Mouse (Mus musculus) MEL-GATA-1-ER (cell line): ENCODE measurements around the gene Nwd1.
"Not testable (repeated sequence)": the region's sequence is repeated elsewhere in the genome, so short reads cannot be mapped to it uniquely, and the experiment has no call there.

Source experiments
- DNase-seq: peaks from one replicate; pipeline ENCODE4 v3.0.0-alpha.2; 2012; ENCODE audit warnings: low read depth; ENCODE audit errors: extremely low read depth

Nwd1 gene

DNA sequence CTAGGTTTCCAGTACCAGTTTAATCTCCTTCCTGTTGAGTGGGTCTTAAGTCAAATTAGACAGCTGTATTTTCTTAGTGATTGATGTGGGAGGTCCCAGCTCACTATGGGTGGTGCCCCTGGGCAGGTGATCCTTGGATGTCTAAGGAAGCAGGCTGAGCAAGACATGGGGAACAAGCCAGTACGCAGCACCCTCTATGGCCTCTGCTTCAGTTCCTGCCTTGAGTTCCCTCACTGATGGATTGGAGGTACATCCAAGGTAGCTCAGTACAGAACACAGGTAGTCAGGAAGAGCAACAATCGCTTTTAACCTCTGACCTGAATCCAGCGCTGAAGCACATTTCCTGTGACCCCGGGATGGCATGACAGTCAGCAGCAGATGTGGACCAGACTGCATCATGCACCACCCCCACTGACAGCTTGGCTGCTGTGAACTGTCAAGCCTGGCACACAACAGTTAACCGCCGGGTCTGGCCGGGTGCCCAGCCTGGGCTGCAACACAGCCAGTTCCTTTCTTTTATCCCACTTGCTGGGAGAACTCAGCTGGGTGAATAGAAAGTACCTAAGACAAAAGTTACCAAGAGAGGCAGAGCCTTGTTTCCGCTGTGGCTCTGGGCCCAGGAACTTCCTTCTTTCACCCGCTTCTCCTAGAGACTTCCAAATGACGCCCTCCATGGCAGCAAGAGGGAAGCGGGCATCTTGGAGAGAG is at the start of gene Nwd1:
Gene Nwd1 (plus strand): TSS at position 652 of the 708 bp plus-strand sequence.
- peak; percentile 66 for DNase-seq

DNA sequence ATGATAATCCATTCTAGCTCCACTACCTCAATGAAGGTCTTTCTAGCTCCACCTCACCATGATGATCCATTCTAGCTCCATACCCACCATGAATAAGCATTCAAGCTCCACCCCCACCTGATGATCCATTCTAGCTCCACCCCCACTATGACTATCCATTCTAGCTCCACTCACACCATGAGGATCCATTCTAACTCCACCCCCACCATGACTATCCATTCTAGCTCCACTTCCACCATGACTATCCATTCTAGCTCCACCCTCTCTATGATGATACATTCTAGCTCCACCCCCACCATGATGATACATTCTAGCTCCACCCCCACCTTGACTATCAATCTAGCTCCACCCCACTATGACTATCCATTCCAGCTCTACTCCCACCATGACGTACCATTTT is 3.6 kb upstream of the Nwd1 start:
- DNase-seq: no peak

DNA sequence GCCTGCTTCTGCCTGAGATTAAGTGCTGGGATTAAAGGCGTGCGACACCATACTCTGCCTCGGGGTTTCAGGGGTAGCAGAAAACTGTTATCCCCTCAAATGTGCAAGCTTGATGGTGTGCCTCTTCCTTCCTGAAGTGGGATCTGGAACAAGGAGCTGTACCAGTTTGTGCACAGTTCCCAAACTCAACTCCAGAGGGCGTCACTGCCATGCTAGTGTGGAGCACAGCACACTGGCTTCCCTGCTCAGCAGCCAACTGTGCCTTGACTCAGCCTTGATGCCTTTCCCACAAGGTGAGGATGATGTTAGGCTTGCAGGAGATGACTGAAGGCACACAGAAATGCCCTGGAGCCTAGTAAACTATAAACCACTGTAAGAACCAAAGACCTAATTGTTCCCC is 1.9 kb upstream of the Nwd1 start:
- no peak for DNase-seq

DNA sequence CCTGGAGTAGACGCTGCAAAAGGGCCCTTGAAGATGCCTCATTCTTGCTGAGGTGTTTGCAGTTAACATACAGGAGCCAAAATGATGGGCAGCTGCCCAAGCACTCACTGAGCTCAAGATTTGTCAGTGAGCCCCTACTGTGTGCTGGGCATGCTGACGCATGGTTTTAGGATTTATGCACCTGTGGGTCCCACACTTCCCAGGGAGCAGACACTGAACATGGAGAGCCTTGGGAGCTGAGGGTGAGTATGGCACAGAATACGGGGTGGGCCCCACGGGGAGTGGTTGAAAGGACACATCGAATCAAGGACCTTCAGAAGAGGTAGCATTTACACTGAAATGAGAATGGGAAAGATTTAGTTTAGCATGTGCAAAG is 245 bp downstream of the Nwd1 start:
- no peak for DNase-seq

DNA sequence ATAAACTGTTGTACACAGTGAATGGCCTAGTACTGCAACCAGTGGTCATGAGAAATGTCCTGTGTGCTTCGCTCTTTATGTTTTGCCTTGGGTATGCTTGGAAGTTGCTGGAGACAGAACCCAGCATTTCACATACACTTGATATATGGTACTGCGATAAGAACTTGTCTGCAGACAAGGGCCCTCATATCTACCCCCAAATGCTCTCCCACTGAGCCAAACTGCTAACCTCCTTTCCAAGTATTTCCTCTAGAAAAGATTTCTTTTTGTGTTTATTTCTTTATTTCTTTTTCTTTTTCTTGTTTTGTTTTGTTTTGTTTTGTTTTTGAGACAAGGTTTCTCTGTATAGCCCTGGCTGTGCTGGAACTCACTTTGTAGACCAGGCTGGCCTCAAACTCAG is 4.2 kb downstream of the Nwd1 start:
- no peak for DNase-seq

DNA sequence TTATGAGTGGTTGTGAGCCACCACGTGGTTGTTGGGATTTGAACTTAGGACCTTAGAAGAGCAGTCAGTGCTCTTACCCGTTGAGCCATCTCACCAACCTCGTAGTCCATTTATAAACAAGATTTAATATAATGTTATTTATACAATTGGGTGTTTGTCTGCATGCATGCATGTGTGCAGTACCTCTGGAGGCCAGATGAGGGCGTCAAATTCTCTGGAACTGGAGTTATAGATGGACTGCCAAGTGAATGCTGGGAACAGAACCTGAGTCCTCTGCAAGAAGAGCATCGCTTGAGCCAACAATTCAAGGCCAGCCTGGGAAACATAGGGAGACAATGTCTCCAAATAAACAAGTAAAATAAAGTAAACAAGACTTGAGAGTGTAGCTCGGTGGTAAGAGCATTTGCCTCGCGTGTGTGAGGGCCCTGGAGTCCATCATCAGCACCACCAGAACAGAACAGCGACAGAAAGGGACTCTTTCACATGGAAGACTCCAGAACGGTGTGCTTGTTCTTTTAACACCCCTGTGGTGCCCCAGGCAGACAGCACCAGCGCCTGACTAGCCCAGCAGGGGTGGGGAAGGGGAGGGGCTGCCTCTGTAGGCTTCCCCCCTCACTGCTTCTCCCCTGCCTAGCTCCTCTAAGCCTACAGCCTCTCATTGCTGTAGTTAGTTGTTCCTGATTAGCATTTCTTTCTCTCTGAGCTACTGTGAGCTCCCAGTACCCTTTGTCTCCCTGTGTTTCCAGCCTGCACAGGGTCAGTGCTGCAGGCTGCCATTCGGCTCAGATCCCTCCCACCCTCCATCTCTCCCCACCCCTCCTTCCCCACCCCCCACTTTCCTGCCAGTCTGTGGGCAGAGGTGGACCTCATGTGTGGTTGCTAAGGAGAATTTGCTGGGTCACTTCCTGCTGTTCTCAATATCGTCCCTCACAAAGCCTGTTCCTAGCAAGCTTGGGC is 8.3 kb downstream of the Nwd1 start:
- peak; percentile 62 for DNase-seq

DNA sequence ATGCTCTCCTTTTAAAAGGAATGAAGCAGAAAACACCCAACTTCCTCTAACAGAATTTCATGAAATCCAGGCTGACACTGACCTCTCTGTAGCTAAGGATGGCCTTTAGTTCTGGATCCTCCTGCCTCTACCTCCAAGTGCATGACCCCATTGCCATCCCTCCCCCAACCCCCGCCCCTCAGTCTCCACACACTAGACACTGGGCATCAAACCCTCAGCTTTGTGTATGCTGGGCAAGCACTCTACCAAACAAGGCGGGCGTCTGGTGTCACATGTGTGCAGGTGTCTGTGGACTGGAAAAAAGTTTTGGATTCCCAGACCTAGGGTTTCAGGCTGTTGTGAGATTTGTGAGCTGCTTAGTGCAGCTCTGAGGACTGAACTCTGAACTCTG is 9.0 kb downstream of the Nwd1 start:
- no peak for DNase-seq

DNA sequence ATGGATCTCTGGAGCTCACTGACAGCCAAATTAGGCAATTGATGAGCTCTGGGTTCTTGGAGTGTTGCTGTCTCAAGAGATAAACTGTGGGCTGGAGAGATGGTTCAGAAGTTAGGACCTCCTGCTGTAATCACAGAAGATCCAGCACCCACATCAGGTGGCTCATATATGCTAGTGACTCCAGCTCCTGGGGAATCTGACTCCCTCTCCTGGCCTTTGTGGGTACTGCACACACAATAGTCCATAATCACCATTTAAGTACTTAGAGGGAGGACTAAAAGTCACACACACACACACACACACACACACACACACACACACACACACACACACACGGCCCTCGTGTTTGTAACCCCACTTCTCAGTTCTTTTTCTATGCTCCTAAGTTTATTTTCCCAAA is 13.5 kb downstream of the Nwd1 start:
- DNase-seq: no peak

DNA sequence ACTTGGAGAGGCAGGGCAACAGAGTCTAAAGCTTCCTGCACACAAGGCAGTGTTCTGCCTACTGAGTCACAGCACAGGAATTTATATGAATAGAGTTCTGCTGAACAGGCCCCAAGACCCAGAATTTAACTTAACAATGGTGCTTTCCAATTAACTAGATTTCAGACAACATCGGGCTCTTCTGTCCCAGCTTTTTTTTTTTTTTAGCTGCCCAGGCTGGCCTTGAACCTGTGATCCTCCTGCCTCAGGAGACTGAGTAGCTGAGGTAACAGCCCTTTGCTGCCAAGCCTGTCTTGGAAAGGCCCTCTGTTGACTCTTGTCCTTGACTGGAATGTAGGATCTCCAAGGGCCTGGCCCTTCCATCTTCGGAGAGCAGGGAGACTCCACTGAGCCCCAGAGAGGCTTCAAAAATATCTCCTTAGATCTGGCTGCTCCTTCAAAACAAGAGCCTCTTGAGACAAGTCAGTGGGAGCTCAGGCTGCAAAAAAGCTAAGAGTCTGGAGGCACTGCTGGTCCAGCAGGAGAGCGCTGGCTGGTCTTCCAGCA is 17.7 kb downstream of the Nwd1 start:
- no peak for DNase-seq

DNA sequence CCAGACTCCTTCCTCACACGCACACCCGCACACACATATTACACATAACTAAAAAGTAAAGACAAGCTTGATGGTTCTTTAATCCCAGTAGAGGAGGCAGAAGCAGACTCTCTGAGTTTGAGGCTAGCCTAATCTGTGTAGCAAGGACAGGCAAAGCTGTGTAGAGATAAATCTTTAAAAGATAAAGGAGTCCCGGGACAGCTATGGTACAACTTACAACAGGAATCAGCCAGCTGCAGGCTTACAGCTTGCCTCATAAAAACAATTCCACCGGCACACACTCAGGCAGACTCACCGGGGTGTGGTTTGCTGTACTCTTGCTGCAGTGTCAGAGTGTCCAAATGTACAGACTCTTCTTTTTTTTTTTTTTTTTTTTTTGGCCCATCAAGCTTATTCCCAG is 18.2 kb downstream of the Nwd1 start:
- DNase-seq: no peak

DNA sequence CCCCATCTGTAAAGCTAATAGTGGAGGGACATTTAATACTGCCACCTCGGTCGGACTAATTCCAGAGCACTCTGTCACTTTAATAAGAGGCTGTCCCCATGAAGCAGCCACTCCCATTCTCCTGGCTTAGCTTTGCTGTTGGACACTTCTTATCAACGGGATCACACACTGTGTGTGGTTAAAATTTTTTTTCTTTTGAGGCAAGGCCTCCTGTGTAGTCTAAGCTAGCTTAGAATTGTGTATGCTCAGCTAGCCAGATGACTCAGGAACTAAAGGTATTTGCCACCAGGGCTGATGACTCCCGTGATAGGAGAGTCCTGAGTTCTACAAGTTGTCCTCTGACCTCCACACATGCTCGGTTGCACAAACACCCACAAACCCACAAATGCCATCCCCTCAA is 18.9 kb downstream of the Nwd1 start:
- peak; percentile 56 for DNase-seq

DNA sequence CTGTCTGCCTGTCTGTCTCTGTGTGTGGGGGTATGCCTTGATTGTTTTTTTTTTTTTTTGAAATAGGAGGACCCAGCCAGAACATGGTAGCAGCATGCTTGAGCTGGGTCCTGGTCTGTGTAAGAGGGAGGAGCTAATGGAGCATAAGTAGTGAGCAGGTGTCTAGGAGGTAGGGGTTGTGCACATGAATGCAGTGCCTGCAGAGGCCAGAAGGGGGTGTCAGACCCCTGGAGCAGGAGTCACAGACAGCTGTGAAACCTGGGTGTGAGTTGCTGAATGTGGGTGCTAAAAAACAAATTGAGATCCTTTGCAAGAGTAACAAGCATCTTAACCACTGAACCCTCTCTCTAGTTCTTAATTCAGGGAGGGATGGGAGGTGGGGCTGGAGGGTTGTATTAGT is 22.4 kb downstream of the Nwd1 start:
- no peak for DNase-seq

DNA sequence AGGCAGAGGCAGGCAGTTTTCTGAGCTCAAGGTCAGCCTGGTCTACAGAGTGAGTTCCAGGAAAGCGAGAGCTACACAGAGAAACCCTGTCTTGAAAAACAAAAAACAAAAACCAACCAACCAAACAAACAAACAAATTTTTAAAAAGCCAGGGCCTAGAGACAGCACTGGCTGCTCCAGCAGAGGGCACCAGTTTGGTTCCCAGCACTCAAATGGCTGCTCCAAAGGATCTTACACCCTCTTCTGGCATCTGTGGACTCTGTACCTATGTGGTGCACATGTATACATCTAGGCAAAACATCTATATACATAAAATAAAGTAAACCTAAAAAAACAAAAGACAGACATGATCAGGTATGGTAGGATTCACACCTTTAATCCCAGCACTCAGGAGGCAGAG is 26.3 kb downstream of the Nwd1 start:
- DNase-seq: no peak

DNA sequence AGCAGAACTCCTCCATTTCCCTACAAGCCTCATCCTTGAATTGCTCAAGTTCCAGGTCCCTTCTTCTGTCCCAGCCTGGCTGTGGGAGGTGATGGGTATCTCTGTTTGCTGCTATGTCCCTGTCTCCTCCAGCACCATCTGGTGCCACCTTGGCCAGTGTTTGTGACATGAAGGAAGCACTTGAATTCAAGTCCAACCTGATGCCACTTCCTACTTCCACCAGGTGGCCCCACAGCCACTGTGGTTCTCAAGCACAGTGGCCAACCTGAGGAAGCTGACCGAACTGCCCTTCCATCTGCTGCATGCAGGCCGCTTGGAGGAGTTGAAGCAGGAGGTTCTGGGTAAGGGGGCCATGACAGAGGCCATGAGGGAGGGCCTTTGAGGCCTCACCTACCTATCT is 27.7 kb downstream of the Nwd1 start:
- DNase-seq: no peak

DNA sequence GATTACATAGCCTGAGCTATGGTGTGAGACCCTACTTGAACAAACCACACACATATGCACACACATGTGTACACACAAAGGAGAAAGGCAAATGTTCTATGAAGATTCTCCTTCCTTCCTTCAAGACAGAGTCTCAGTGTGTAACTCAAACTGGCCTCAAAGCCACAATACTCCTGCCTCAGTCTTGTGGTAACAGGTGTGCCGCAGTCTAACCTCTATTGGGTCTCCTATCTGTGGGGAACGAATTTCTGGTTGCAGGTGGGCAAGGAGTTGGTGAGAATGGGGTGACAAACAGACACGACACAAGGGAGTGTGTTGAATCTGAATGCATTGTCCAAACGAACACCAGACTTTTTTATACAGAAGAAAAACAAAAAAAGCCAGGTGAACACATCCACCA is 29.9 kb downstream of the Nwd1 start:
- no peak for DNase-seq

DNA sequence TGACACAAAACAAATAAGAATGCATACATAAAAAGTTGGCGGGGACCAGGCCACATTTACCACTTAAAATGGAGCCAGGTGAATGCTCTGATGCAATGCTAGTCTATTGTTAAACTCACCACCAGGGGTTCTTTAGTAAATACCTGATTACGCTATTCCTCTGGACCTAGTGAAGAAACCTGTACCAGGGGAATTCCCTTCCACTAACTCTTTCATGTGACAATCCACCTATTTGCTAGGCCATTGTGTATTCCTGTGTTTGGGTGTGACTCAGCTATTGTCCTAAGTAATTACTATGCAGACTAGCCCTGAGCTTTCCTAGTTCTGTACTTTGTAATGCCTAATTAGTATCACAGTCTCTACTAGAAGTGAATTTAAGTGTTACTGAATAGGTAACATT is 30.3 kb downstream of the Nwd1 start:
- DNase-seq: not testable (repeated sequence)

DNA sequence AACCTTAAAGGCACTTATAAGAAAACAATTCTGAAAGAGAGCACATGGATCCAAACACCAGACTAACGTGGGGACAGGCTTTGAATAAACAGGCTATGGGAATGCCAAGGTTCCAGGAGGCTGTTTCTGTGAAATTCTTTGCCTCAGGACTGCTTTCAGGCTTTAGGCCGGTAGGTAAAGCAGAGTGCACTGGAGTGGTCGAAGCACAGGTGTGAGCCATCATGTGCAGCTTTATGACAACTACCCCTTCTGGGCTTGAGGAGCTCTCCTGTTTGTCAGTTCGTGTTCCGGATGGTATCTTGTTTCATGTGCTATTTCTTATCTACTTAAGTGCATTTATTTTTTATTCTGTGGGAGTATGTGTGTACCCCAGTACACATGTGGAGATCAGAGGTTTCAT is 30.8 kb downstream of the Nwd1 start:
- DNase-seq: no peak

DNA sequence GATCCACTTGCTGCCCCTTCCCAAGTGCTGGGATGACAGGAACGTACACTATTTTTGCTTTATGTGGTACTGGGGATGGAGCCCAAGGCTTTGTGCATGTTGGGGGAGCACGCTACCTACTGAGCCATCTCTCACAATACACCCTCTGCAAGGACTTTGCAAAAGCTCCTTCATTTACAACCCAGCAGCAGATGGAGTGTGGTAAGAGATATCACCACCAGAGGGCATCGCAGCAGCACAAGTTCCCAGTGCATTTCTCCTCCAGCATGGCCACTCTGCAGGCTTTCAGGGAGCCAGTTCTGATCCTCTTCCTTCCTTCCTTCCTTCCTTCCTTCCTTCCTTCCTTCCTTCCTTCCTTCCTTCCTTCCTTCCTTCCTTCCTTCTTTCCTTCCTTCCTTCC is 33.6 kb downstream of the Nwd1 start:
- DNase-seq: peak; percentile 37

DNA sequence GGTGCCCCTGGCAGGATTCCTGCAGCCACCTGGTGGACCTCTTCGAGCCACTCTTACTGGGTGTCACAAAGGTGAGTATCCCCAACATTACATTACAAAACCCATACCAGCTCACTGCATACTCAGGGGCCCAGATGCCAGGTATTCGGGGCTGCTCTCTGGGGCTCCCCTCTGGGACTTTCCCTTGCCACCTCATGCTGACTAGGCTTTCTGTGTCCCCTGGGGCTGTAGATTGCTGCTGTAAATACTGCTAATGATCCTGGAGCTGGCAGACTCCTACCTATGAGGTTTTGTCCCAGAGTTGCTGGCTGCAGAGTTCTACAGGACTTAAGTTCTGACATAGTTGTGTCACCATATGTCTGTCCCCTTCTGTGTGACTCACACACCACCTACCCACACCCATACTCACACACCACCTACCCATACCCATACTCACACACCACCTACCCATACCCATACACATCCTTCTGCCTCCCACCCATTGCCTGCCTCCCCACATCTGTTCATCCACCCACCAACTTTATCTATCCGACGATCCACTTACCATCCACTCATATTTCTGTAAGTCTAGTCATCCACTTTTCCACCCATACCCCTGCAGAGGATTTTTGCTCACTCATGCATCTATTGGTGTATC is 35.7 kb downstream of the Nwd1 start:
- no peak for DNase-seq

DNA sequence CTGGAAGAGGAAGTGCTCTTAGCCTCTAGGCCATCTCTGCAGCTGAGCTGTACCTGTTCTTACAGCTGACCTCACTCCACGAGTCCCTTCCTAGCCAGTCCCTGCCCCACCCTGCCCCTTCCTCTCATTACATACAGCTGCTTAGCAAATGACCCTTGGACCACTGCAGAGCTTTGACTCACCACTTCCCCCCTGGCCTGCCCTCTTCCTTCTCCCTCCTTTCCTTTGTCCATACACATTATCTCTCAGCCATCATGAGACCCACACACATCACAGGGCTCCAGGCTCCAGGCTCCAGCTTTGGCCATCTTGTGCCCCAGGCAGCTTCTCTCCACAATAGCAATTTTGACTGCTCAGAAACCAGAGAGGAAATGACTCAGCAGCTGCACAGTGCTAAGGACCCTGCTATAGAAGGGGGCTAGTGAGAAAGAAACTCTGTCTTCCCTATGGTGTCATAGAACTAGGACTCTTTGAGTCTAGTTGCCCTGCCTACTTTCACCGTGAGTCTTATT is 36.6 kb downstream of the Nwd1 start:
- DNase-seq: peak; percentile 30

DNA sequence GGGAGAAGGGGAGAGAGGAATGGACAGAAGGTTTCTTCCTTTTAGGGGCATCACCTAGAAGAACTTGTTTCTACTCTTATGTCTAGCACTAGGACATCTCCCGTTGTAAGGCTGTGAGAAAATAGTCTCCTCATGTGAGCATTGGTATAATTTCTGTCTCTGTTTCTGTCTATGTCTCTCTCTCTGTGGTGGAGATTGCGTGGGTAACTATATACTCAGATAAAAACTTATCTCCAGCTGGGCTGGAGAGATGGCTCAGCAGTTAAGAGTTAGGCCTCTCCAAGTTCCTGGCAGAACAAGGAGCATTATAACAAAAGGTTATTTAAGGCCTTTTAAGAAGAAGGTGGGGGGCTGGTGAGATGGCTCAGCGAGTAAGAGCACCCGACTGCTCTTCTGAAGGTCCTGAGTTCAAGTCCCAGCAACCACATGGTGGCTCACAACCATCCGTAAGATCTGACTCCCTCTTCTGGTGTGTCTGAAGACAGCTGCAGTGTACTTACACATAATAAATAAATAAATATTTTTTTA is 37.1 kb downstream of the Nwd1 start:
- DNase-seq: not testable (repeated sequence)
